Mouse (Mus musculus): ENCODE measurements around the gene Adamtsl5.

The Adamtsl5 gene

DNA sequence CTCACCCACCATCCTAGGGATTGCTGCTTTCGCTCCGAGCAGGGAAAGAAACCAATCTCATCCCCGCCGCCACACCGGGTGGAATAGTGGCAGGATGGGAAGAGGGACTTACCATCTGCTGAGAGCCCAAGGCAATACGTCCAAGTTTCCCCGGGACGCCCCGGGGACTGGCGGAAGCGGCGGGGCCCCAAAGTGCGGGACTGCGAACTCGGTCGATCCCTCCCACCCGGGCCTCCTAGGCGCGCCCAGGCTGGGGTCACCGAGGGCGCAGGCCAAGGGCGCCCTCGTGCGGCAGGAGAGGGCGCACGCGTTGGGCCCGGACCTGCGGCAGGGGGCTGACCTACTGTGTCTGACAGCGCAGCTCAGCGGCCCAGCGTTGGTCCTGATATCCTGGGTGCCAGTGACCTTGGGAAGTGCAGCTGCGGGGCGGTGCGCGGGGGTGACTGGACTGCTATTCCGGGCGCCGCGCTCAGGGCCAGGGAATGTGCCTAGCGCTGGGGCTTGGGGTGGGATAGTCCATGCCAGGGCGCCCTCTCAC lies at the start of gene Adamtsl5:
Gene Adamtsl5, minus strand, starts transcription at position 169 of the 538 bp plus-strand sequence.
- DNase-seq (ENCODE audit: low spot score) = peak; percentile 77

DNA sequence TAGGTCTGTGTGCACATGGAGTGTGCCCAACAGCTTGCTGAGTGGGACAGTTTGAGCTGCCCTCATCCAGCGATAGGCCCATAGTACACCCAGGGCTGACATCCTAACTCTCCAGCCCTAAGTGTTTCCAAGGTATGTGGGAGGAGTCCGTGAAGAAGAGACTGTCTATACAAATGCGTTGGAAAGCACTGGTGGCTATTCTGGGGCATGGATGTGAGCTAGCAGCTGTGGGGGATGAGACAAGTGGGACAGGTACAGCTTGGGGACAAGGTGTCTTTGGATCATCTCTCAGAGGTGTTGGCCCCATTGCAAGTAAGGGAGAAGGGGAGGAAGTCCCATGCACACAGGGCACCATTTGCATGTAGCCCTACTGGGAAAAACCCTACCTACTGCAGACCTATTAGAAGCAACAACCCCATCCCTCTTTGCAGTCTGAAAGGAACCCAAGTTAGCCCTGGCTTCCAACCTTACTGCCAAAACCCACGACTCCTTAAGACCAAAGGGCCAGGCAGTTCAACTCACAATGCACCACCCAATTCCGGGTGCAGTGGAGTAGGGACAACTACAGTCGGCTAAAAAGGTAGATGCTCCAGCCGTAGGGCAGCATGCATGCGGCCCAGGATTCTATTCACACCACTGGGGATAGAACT lies 49.4 kb upstream of the Adamtsl5 start:
- DNase-seq (ENCODE audit: low spot score) = no peak

DNA sequence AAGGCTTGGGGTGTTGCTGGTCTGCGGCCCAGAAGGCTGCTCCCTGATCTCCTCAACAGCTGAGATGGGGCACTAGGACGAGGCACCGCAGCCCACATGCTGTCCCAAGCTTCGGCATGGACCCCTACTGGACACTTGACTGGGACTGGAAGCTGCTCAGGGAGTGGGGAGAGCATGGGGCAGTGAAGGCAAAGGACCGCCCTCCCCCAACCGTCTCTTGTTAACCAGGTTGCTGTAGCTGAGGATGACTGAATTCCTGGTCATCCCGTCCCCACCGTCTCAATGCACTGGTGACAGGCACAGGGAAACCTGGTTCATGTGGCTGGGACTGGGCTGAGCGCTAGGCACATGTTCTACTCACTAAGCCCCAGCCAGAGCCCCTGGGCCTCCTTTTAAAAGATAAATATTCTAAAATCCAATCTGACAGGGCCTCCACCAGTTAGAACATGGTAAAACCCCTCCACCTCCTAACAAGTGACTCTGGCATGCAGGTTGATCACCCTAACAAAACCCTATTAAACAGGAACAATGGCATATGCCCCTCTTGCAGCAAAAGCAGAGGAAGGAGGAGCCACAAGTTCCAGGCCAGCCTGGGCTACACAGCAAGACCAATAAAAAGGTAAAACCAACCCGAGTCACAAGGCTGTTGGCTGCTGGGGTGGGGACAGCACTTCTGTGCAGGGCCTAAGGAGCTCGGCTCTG lies 48.8 kb upstream of the Adamtsl5 start:
- no peak for DNase-seq (ENCODE audit: low spot score)

DNA sequence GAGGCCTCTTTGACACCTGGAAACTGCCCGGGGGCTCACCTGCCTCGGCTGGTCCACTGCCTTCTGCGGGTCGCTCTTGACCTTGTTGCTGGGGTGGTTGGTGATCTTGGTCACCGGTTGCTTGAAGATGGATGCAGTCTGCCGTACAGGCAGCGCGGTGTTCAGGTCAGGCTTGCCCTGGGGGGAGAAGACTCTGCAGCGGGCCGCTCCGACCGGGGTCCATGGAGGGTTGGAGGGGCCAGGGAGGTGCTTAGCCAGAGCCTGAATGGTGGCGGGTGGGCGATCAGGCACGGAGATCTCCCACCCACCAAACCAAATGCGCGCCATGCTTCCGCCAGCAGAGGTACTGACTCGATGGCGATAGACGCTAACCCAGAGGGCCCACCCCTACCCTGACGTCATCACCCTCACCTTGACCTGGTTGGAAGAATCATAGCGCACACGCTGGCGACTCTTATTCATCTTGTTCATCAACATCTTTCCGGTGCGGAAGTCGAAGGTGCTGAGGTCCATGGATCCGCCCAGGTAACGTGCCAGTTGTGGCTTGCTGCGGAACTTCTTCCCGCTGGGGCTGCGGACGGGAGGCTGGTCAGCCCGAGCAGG lies 46.9 kb upstream of the Adamtsl5 start:
- DNase-seq (ENCODE audit: low spot score) = no peak

DNA sequence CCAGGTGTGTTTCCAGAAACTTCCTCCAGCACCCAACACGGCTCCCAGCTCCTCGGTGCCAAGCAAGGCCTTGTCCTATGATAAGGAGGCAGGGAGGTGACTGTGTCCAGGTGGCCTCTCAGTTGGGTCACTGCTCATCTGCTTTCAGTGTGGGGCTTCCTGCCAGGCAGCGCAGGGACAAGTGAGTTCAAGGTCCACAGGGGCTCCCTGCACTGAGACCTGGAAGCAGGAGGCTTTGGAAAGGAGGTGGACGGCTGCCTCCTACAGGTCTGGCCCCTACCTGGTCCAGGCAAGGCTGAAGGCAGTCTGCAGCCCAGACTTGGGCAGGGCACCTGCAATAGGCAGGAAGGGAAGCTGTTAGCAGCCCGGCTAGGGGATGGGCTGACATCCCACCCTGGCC lies 44.5 kb upstream of the Adamtsl5 start:
- DNase-seq (ENCODE audit: low spot score) = no peak

DNA sequence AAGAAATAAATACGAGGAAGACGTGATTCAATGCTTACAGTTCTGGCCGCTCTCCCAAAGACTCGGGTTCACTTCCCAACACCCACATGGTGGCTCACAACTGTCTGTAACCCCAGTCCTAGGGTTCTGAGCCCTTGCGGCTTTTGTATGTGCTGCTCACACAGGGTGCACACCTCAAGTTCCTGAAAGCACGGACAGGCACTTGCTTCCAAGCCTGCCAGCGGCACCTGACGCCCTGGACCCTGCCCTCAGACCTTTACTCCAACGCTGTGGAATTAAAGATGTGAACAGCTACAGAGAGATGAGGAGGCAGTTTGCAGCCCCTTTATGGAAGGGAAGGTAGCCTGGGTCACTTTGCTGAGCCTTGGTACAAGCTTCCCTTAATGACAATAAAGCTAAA lies 42.5 kb upstream of the Adamtsl5 start:
- no peak for DNase-seq (ENCODE audit: low spot score)

DNA sequence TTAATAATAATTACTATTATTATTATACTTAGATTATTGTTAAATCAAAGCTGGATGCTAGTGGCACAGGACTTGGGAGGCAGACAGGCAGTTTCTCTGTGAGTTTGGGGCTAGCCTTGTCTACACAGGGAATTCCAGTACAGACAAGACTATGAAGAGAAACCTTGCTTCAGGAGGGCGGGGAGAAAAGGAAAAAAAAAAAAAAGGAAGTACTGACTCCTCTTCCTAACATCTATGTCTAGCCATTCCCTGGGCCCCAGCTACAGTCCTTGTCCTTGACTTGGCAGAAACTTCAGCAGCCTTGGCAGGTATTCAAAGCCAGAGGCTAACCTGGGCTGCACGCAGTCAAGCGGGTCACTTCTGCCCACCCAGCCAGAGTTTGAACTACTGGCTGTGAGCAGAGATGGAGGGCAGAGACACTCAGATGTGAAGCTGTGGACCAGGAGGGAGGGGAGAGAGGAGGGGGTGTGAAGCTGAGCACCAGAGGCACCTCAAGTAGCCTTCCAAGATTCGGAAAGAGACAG lies 41.0 kb upstream of the Adamtsl5 start:
- DNase-seq (ENCODE audit: low spot score) = no peak

DNA sequence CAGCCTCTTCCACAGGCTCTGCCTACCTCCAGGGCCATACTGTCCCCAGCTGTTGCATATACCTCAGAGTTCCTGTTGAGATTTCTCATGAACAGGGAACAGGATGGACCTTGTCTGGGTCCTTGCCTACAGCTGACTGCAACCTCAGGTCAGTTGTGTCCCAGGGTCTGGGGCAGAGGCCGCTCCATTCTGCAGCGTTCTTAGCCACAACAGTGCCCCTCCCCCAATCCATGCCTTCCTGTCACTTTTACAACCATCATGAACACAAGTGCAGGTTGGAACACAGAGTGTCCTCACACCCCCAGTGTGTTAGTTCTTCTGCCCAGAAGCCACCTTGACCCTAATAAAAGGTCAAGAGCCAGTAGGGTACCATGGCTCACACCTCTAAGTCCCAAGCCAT lies 40.5 kb upstream of the Adamtsl5 start:
- DNase-seq (ENCODE audit: low spot score) = no peak

DNA sequence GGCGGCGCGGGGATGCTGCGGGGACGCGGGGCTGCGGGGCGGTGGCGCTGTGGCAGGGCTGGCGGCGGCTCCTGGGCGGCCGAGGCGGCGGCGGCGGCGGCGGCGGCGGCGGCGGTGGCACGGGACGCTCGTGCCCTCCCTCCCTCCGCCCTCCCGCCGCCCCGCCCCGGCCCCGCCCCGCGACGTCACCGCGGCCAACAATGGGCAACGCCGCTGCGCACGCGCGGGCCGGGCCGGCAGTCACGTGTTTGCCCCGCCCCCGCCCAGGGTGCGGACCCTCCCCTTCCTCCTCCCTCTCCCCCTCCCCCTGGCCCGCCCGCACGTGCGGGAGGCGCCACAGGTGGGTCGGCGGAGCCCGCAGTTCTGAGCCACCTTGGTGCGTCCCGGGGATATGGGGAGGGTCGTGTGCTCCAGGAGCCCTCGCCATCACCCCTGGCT lies 39.3 kb upstream of the Adamtsl5 start, which contains the start of gene Mex3d:
Gene Mex3d, minus strand, starts transcription at position 138 of the 438 bp plus-strand sequence.
- peak; percentile 87 for DNase-seq (ENCODE audit: low spot score)

DNA sequence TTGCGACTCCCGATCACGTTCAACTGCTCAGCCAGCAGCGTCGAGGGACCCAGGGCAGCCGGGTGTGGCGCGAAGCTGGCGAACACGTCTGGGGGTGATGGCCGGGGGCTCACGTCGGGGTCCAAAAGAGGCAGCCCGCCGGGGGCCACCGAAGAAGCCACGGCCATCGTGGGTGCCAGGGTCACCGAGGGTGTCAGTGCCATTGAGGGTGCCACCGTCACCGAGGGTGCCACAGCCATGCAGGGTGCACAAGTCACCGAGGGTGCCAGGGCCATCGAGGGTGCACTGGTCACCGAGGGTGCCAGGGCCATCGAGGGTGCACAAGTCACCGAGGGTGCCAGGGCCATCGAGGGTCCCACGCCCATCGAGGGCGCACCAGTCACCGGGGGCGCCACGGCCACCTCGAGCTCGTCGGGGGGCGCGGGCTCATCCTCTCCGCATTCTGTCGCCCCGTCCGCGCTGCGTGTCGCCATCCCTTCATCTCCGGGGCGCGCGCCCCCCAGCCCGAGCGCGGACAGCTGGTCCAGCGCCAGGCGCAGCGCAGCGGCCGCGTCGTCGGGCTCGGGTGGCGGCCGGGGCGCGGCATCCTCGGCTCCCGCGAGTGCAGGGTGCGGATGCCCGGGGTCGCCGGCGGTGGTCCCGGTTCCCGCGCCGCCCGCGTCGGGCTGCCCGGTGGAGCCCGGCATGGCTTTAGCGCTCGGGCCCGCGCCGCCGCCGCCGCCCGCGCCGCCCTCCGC lies 38.7 kb upstream of the Adamtsl5 start:
- no peak for DNase-seq (ENCODE audit: low spot score)

DNA sequence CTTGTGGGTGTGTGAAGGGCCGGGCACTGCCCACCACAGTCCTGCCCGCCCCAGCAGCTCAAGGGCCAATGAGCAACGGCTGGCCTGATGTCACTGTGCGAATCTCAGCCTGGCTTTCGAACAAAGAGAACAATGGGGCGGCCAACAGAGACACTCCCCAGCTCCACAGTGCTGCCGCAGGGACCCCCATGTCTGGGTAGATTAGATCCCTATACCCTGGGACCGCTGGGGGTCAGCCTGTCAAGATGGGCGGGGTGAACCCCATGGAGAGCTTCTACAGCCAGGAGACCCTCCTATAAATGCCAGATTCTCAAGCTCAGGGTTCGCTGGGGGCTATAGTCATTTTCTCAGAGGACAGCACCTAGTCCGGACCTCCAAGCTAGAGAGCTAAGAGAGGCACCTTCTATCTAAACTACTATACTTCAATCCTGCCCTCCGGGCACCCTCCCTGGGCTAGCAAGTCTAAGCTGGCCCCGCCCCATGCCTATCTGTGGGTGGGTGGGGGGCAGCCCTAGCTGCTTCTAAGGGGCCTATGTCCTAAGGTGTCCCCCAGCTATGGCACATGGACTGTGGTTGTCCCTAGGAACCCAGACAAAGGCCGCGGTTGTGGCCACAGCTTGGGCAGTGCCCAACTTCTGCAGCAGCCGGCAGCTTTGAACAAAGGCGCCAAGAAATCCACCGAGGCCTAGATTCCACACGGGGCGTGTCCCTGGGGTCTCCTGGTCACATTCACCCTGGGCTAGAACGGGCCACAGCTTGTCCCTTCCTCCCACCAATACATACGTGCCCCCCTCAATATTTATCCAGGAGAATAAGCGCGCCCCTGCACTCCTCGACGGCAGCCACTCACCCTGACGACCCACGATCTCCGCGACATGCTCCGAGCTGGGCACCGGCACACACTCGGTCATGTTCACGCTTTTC lies 37.9 kb upstream of the Adamtsl5 start:
- peak; percentile 90 for DNase-seq (ENCODE audit: low spot score)

DNA sequence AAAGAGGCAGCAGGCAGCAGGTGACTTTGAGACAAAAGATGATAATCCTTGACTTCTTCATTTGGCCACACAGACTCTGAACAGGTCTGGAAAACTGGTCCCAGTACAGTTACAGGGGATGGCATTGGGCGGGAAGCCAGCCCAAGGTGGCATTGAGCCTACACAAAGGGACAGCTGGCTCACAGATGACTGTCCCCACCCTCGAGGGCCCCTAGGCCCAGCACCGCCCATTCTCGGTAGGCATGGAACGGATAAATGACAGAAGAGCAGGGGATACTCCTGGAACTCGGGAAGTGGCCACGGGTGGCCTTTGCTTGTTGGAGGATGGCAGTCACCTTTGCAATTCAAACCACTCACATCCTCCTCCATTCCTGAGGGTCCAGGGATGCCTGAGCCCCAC lies 37.1 kb upstream of the Adamtsl5 start:
- DNase-seq (ENCODE audit: low spot score) = no peak

DNA sequence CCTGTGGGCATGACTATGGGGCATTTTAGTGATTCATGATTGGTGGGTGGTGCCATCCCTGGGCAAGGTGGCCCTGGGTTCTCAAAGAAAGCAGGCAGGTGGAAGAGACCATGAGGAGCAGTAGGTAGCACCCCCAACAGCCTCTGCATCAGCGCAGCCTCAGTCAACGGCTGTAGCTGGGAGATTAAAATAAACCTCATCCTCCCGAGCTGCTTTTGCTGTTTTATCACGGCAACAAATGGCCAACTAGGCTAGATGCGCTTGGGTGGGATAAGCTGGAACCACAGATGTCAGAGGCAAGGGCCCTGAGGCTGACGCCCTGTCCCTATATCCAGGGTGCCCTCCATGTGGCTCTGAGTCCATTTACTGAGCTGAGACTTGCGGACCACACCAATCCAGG lies 36.5 kb upstream of the Adamtsl5 start:
- no peak for DNase-seq (ENCODE audit: low spot score)

DNA sequence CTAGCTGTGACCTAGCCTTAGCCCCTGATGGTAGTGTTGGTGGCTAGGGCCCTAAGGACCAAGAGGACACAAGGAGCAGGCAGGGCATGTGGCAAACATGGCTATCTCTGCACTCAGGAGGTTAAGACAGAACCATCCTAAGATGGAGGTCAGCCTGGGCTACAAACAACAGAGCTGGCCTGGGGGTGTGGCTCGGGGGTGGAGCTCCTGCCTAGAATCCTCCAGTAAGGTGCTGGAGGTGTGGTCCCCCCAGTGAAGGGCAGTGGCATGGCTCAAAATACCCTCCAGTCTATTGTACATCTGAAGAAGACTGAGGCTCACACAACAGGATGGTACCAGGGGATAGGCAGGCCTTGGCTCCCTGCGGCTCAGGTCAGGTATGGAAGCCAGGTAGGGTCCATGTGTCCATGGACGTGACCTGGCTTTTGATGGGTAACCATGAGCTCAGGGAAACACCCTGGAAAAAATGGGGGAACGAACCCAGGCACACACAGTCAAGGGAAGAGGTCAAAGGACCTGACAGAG lies 36.0 kb upstream of the Adamtsl5 start:
- DNase-seq (ENCODE audit: low spot score) = no peak

DNA sequence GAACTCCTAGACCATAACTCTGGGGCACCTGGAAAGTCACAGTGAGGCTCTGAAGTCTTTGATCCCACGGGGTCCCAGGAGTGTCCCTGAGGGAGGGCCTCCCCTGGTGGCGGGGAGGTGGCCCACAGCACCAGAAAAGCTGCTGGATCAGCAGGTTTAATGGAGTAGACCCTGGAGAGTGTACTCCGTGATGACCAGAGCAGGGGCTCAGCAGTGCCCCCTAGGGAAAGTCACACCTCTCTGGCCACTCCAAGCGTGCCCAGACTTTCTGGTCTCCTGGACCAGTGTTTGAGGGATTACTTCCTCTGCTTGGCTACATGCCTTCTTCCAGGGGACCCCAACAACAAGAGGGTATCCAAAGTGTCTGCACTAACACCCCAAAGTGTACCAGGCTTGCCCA lies 35.2 kb upstream of the Adamtsl5 start:
- DNase-seq (ENCODE audit: low spot score) = no peak

DNA sequence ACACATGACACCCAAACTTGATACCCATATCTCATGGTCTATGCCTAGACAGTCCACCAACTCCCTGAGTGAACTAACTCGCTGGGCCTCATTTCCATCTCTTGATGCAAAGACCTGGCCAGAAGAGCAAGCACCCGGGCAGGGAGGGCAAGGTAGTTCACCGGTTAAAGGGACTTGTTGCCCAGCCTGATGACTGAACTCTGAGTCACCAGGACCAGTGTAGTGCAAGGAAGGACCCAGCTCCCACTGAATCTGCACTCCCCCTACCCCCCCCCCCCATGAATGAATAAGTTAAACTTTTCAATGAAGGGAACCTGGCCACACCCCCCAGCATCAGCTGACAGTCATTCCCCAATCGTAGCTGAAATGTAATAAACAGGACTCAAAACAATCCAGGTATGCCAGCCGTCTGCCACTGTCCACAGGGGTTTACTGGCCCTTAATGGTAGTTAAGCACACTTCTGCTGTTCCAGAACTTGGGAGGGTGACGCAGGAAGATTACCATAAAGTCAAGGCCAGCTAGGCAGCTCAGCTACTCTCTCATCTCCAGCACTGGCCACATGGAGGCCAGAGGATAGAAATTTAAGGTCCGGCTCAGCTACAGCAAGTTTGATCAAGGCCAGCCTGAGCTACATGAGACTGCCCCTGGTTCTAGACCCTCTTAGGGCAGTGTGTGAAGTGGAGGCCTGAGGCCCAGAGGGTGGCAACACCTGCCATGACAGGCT lies 34.6 kb upstream of the Adamtsl5 start:
- no peak for DNase-seq (ENCODE audit: low spot score)

DNA sequence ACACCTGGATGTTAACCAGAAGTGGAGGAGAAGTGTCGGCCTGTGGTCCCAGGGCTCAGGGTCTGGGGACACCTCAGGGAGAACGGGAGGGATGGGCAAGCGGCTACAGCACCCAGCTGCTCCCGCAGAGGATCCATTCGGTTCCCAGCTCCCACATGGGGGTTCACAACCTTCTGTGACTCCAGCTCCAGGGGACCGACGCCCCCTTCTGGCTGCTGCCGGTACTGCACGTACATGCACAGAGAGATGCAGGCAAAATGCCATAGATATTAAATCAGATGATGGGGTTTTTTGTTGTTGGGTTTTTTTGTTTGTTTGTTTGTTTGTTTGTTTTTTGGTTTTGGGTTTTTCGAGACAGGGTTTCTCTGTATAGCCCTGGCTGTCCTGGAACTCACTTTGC lies 29.5 kb upstream of the Adamtsl5 start:
- DNase-seq (ENCODE audit: low spot score) = no peak

DNA sequence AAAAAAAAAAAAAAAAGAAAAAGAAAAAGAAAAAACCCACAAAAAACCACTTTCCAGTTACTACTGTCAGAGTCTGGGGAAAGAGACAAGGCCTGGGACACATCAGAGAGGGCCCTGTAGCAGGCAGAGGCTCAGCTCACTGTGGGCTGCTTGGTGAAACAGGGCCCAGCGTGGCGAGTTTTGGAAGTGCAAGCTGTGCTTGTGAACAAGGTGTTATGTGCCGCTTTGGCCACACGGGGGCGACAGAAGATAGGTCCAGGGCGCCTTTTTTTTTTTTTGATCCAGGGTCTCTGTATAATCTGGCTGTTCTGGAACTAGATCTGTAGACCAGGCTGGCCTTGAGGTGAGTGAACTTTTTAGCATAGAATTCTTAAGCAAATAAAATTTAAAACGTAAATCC lies 27.9 kb upstream of the Adamtsl5 start:
- DNase-seq (ENCODE audit: low spot score) = peak; percentile 97

DNA sequence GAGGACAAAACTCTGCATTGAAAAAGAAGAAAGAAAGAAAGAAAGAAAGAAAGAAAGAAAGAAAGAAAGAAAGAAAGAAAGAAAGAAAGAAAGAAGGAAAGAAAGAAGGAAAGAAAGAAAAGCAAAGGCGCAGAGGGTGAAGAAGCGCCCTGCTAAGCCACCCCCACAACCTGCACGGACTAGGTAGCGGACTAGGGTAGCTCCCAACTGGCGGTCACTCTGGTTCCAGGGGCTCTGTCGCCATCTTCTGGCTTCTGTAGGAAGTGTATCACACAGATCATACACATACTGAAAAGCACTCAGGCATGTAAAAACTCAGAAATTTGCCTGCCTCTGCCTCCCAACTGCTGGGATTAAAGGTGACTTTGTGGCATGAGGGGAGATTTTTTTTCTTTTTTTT lies 25.9 kb upstream of the Adamtsl5 start:
- DNase-seq (ENCODE audit: low spot score) = peak; percentile 78

DNA sequence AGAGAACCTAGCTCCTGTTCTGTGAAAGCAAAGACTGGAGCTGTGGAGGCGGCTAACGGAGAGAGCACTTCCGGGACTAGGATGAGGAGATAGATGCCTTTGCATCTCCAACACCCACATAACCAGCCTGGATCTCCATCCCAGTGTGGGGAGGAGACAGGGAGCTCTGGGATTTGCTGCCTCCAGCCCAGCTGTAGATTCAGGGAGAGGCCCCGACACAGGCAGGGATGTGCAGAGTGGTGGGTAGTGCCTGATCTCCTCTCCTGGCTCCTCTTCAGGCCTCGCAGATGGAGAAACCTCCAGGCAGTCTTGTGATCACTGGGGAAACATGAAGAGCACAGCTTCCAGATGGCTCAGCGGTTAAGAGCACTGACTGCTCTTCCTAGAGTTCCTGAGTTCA lies 24.5 kb upstream of the Adamtsl5 start:
- no peak for DNase-seq (ENCODE audit: low spot score)

Measured in embryo, embryonic 10 days (tissue).